8 mouse cellular contexts compared by ENCODE assay signal in genomic region chr2:25241438-25241775, GRCm38 (mm10). TPM values are rescaled to one million over a fixed set of nuclear protein-coding genes. Genes with fewer than 3 reads are reported as not detected.
DNase-seq lines count a peak whose midpoint lies in the region; ATAC-seq and TF ChIP-seq lines count a peak whose summit lies in the region.

No protein-coding gene starts in this region.

- no peak overlapping the region for H3K27ac ChIP-seq in heart, embryonic 14.5 days (replicated peaks in 1 of 2; ENCODE audit: control insufficient read depth in 1 of 2, insufficient read depth in 1 of 2, low read depth in 2 of 2, low read length in 2 of 2)
- H3K27ac ChIP-seq in hindbrain, embryonic 13.5 days: peak overlapping the region; percentile 78
- peak overlapping the region; percentile 54 for H3K27ac ChIP-seq in midbrain, embryonic 13.5 days

- intact Hi-C loops in heart, postnatal 36 days (cut with DNase I): no loop called here

- H3K9me3 ChIP-seq in heart, embryonic 14.5 days (ENCODE audit: control insufficient read depth, low read length): no peaks in the 10 kb centered on the region
- H3K9me3 ChIP-seq in G1E (replicated peaks): no peaks in the 10 kb centered on the region
- H3K9me3 ChIP-seq in hindbrain, embryonic 13.5 days: no peaks in the 10 kb centered on the region
- no peaks in the 10 kb centered on the region for H3K9me3 ChIP-seq in midbrain, embryonic 13.5 days

- peaks cover 28% of the 10 kb centered on the region for H3K27me3 ChIP-seq in heart, embryonic 14.5 days (ENCODE audit: control insufficient read depth, insufficient read depth, low read length)
- H3K27me3 ChIP-seq in G1E (ENCODE audit: insufficient read depth, low read length): peaks cover 45% of the 10 kb centered on the region
- H3K27me3 ChIP-seq in hindbrain, embryonic 13.5 days: peaks cover 28% of the 10 kb centered on the region
- peaks cover 21% of the 10 kb centered on the region for H3K27me3 ChIP-seq in midbrain, embryonic 13.5 days

- no peak for TF ChIP-seq CTCF in G1E (IDR thresholded peaks at IDR 0.05; ENCODE audit: low read depth, low read length)

- no peak for ATAC-seq in heart, embryonic 14.5 days (ENCODE audit: insufficient number of reproducible peaks, insufficient read depth, low FRiP score, low read depth)
- no peak for ATAC-seq in G1E (ENCODE audit: extremely low read depth, insufficient number of reproducible peaks, low FRiP score, poor library complexity, severe bottlenecking)
- ATAC-seq in hindbrain, embryonic 13.5 days (ENCODE audit: low FRiP score): peak; percentile 40
- peak; percentile 43 for ATAC-seq in midbrain, embryonic 13.5 days

- H3K36me3 ChIP-seq in heart, embryonic 14.5 days (ENCODE audit: control insufficient read depth, insufficient read depth, low read length): no peaks in the 10 kb centered on the region
- peaks cover 34% of the 10 kb centered on the region for H3K36me3 ChIP-seq in G1E (replicated peaks)
- peaks cover 19% of the 10 kb centered on the region for H3K36me3 ChIP-seq in hindbrain, embryonic 13.5 days
- peaks cover 19% of the 10 kb centered on the region for H3K36me3 ChIP-seq in midbrain, embryonic 13.5 days

- peak overlapping the region; percentile 98 for H3K4me2 ChIP-seq in heart, embryonic 14.5 days (ENCODE audit: low read length)
- H3K4me2 ChIP-seq in hindbrain, embryonic 13.5 days: peak overlapping the region; percentile 89
- peak overlapping the region; percentile 71 for H3K4me2 ChIP-seq in midbrain, embryonic 13.5 days (replicated peaks)

- 20% methylated on average over 6 of the region's 6 CpGs for WGBS in heart, embryonic 14.5 days
- 18% methylated on average over 6 of the region's 6 CpGs for WGBS in hindbrain, embryonic 13.5 days
- 19% methylated on average over 6 of the region's 6 CpGs for WGBS in midbrain, embryonic 13.5 days

- DNase-seq in heart, postnatal 36 days: no peak
- DNase-seq in G1E (ENCODE audit: low spot score) (no peak), MN1 (ENCODE audit: low spot score) (no peak)
- no peak for DNase-seq in right cerebral cortex, postnatal 10 days (ENCODE audit: low spot score in 2 of 2)
- no peak for DNase-seq in kidney, adult 18-20 months

- peaks cover 8 to 18% of the 10 kb centered on the region in 2 experiments for H3K4me1 ChIP-seq in heart, embryonic 14.5 days (ENCODE audit: control insufficient read depth in 2 of 2, insufficient read depth in 2 of 2, low read length in 2 of 2)
- H3K4me1 ChIP-seq in G1E (ENCODE audit: insufficient read depth, low read depth, low read length): peaks cover 84% of the 10 kb centered on the region
- peaks cover 42% of the 10 kb centered on the region for H3K4me1 ChIP-seq in hindbrain, embryonic 13.5 days (replicated peaks)
- H3K4me1 ChIP-seq in midbrain, embryonic 13.5 days (replicated peaks): peaks cover 35% of the 10 kb centered on the region

- H3K9ac ChIP-seq in heart, embryonic 14.5 days (ENCODE audit: low read length): peak overlapping the region; percentile 2; the same call in 1 of the 2 replicates
- H3K9ac ChIP-seq in hindbrain, embryonic 13.5 days: peak overlapping the region; percentile 90
- peak overlapping the region; percentile 78 for H3K9ac ChIP-seq in midbrain, embryonic 13.5 days (replicated peaks)

- peak overlapping the region; percentile 47 to 53 for H3K4me3 ChIP-seq in heart, embryonic 14.5 days (ENCODE audit: control insufficient read depth in 1 of 2, insufficient read depth in 1 of 2, low read depth in 1 of 2, low read length in 2 of 2)
- H3K4me3 ChIP-seq in G1E (ENCODE audit: low read depth, low read length): peak overlapping the region; percentile 69; the same call in 1 of the 2 replicates
- H3K4me3 ChIP-seq in hindbrain, embryonic 13.5 days: peak overlapping the region; percentile 70
- H3K4me3 ChIP-seq in midbrain, embryonic 13.5 days (replicated peaks): peak overlapping the region; percentile 56

RNA-seq across cellular contexts. Expression of gene Rnf208, which starts 0.6 kb away (rescaled TPM):
- polyA plus RNA-seq in heart, embryonic 14.5 days (2014; fragmentation: Nextera tagmentation; extraction: Ambion mirVana): 5.3 and 8.0 TPM in 2 replicates
- total RNA-seq in heart, postnatal 36 days (2021): under 1 TPM; 0.27 to 0.44 TPM
- total RNA-seq in G1E (2014; fragmentation: Nextera tagmentation) (14.7 and 18.4 TPM in 2 replicates), G1E (2017) (0.22 and 0.41 TPM in 2 replicates)
- polyA plus RNA-seq in G1E (2012): 54.7 and 72.0 TPM in 2 replicates
- 90.3 and 92.4 TPM in 2 replicates for polyA plus RNA-seq in hindbrain, embryonic 13.5 days (2015; fragmentation: Nextera tagmentation; extraction: Ambion mirVana)
- 64.5 and 73.2 TPM in 2 replicates for polyA plus RNA-seq in midbrain, embryonic 13.5 days (2015; fragmentation: Nextera tagmentation; extraction: Ambion mirVana)

RNA-seq across cellular contexts. Expression of gene Cysrt1, which starts 0.8 kb away (rescaled TPM):
- not detected in 2 replicates for polyA plus RNA-seq in heart, embryonic 14.5 days (2014; fragmentation: Nextera tagmentation; extraction: Ambion mirVana)
- not detected for total RNA-seq in heart, postnatal 36 days (2021)
- not detected in 2 replicates for total RNA-seq in G1E (2014; fragmentation: Nextera tagmentation)
- not detected in 2 replicates for total RNA-seq in G1E (2017)
- polyA plus RNA-seq in G1E (2012): not detected in 2 replicates
- 0.26 TPM in 1 of 2 replicates, not detected in the other for polyA plus RNA-seq in hindbrain, embryonic 13.5 days (2015; fragmentation: Nextera tagmentation; extraction: Ambion mirVana)
- polyA plus RNA-seq in midbrain, embryonic 13.5 days (2015; fragmentation: Nextera tagmentation; extraction: Ambion mirVana): not detected in 2 replicates

RNA-seq across cellular contexts. Expression of gene Rnf224, which starts 4.8 kb away (rescaled TPM):
- polyA plus RNA-seq in heart, embryonic 14.5 days (2014; fragmentation: Nextera tagmentation; extraction: Ambion mirVana): not detected in 2 replicates
- total RNA-seq in heart, postnatal 36 days (2021): not detected
- total RNA-seq in G1E (2014; fragmentation: Nextera tagmentation) (not detected in 2 replicates), G1E (2017) (0.35 and 0.66 TPM in 2 replicates)
- polyA plus RNA-seq in G1E (2012): 0.09 and 0.13 TPM in 2 replicates
- not detected in 2 replicates for polyA plus RNA-seq in hindbrain, embryonic 13.5 days (2015; fragmentation: Nextera tagmentation; extraction: Ambion mirVana)
- polyA plus RNA-seq in midbrain, embryonic 13.5 days (2015; fragmentation: Nextera tagmentation; extraction: Ambion mirVana): not detected in 2 replicates

RNA-seq across cellular contexts. Expression of gene AL732309.1, which starts 5.3 kb away (rescaled TPM):
- polyA plus RNA-seq in heart, embryonic 14.5 days (2014; fragmentation: Nextera tagmentation; extraction: Ambion mirVana): 1.8 and 2.4 TPM in 2 replicates
- total RNA-seq in heart, postnatal 36 days (2021): 1 to 10 TPM; 1.2 to 2.2 TPM
- total RNA-seq in G1E (2014; fragmentation: Nextera tagmentation) (5.6 and 6.3 TPM in 2 replicates), G1E (2017) (2.6 and 4.2 TPM in 2 replicates)
- polyA plus RNA-seq in G1E (2012): 1.4 TPM in 1 of 2 replicates, not detected in the other
- polyA plus RNA-seq in hindbrain, embryonic 13.5 days (2015; fragmentation: Nextera tagmentation; extraction: Ambion mirVana): 5.1 and 6.2 TPM in 2 replicates
- 4.9 and 5.1 TPM in 2 replicates for polyA plus RNA-seq in midbrain, embryonic 13.5 days (2015; fragmentation: Nextera tagmentation; extraction: Ambion mirVana)

RNA-seq across cellular contexts. Expression of gene Slc34a3, which starts 7.2 kb away (rescaled TPM):
- polyA plus RNA-seq in heart, embryonic 14.5 days (2014; fragmentation: Nextera tagmentation; extraction: Ambion mirVana): not detected in 2 replicates
- total RNA-seq in heart, postnatal 36 days (2021): not detected
- total RNA-seq in G1E (2014; fragmentation: Nextera tagmentation) (0.63 TPM in 1 of 2 replicates, not detected in the other), G1E (2017) (not detected in 2 replicates)
- polyA plus RNA-seq in G1E (2012): 0.91 and 0.95 TPM in 2 replicates
- polyA plus RNA-seq in hindbrain, embryonic 13.5 days (2015; fragmentation: Nextera tagmentation; extraction: Ambion mirVana): not detected in 2 replicates
- not detected in 2 replicates for polyA plus RNA-seq in midbrain, embryonic 13.5 days (2015; fragmentation: Nextera tagmentation; extraction: Ambion mirVana)

Comparison
In these comparisons a context has a peak if more than half of its experiments do, and no peak if none do; other contexts are left out.
1. ATAC-seq: peak in hindbrain, embryonic 13.5 days (single experiment) and midbrain, embryonic 13.5 days (single experiment); none in heart, embryonic 14.5 days (single experiment) and G1E (single experiment).
2. H3K27ac ChIP-seq: peak in hindbrain, embryonic 13.5 days (single experiment) and midbrain, embryonic 13.5 days (single experiment); none in heart, embryonic 14.5 days (0 of 2).
3. H3K9ac ChIP-seq: peak in every context shown above with its lines; median percentile 90 in hindbrain, embryonic 13.5 days; 78 in midbrain, embryonic 13.5 days; 2 in heart, embryonic 14.5 days.
4. Peak in every context shown above with its lines, with median percentiles within 50 percentile points of each other: H3K4me2 ChIP-seq and H3K4me3 ChIP-seq.